Mouse (Mus musculus) heart, postnatal 0 days (tissue): ENCODE measurements around the gene Pon1. TPM values are rescaled to one million over a fixed set of nuclear protein-coding genes. Genes with fewer than 3 reads are reported as not detected.

Source experiments
- ATAC-seq: fragments of 200-750 bp; cut with Nextera tagmentation; 2 replicates; pipeline ENCODE4 v1.8.0; 2017; ENCODE audit warnings: low read depth, moderate number of reproducible peaks, moderate library complexity; ENCODE audit not compliant: insufficient read depth
- DNase-seq: peaks from one replicate; pipeline ENCODE4 v3.0.0-alpha.2; 2016; ENCODE audit warnings: low spot score
- H3K27ac ChIP-seq: fragments of 300-500 bp; sonication (generic); 2 replicates; pipeline ENCODE4 v1.5.1; 2014; ENCODE audit warnings: low read depth, mild to moderate bottlenecking
- H3K27me3 ChIP-seq: fragments of 300-500 bp; sonication (generic); 2 replicates; pipeline ENCODE4 v1.6.1; 2014; ENCODE audit warnings: low read length, mixed read lengths; ENCODE audit not compliant: control insufficient read depth, insufficient read depth
- H3K36me3 ChIP-seq: fragments of 300-500 bp; sonication (generic); replicated peaks from 2 replicates; pipeline ENCODE4 v1.6.1; 2014; ENCODE audit warnings: low read length, mixed read lengths; ENCODE audit not compliant: control insufficient read depth, insufficient read depth
- H3K4me1 ChIP-seq: fragments of 300-500 bp; sonication (generic); 2 replicates; pipeline ENCODE4 v1.6.1; 2014; ENCODE audit warnings: antibody characterized with exemption; ENCODE audit not compliant: control insufficient read depth, insufficient read depth
- H3K4me2 ChIP-seq: fragments of 300-500 bp; sonication (generic); 2 replicates; pipeline ENCODE4 v1.6.1; 2014; ENCODE audit warnings: low read depth, mild to moderate bottlenecking, low read length, moderate library complexity
- H3K4me3 ChIP-seq: fragments of 300-500 bp; sonication (generic); 2 replicates; pipeline ENCODE4 v1.5.1; 2014; ENCODE audit warnings: low read depth, low read length
- H3K9ac ChIP-seq: fragments of 300-500 bp; sonication (generic); replicated peaks from 2 replicates; pipeline ENCODE4 v1.6.1; 2014; ENCODE audit warnings: low read depth, low read length, mixed read lengths
- H3K9me3 ChIP-seq: fragments of 300-500 bp; sonication (generic); replicated peaks from 2 replicates; pipeline ENCODE4 v1.6.1; 2016; ENCODE audit warnings: low read length; ENCODE audit not compliant: control insufficient read depth
- CTCF ChIP-seq: IDR thresholded peaks from 2 replicates; pipeline ENCODE4 v1.5.1; 2016; ENCODE audit warnings: antibody characterized with exemption, control low read depth, low read depth
- EP300 ChIP-seq: IDR thresholded peaks from 2 replicates; pipeline ENCODE4 v1.6.1; 2016; ENCODE audit warnings: antibody characterized with exemption, low read depth
- WGBS: fragments of 180-500 bp; shearing (Covaris S2); extraction: QIAGEN DNeasy Blood & Tissue Kit; methylation state at CpG from one replicate; pipeline ENCODE4 v1.1.7; 2014; 5-methylcytosine and 5-hydroxymethylcytosine counted together
- polyA plus RNA-seq: library from polyadenylated mRNA; unstranded; fragments of >200 nt; fragmentation: Nextera tagmentation; extraction: Ambion mirVana; gene quantifications from 2 replicates; pipeline ENCODE4 v1.2.1, GENCODE M21; 2015
- total RNA-seq: library from RNA; depleted of rRNA; stranded (reverse); fragments of >200 nt; gene quantifications from 2 replicates; pipeline ENCODE4 v1.2.3, GENCODE M21; 2014; ENCODE audit warnings: low replicate concordance

Pon1 gene
- total and polyA plus RNA-seq, 2 experiments from 2014 or later: not detected

GRCm38 (mm10) chr6:5199916-5200315 lies 6.2 kb upstream of the Pon1 start:
- 81% methylated on average over 3 of the region's 3 CpGs for WGBS
- Histone ChIP-seq H3K27ac (no peak overlapping the region), H3K4me2 (no peak overlapping the region), H3K36me3 (no peaks in the 10 kb centered on the region), H3K9me3 (no peaks in the 10 kb centered on the region; the same call in 1 of the 2 replicates), H3K4me3 (no peak overlapping the region), H3K9ac (no peak overlapping the region), H3K27me3 (no peaks in the 10 kb centered on the region), H3K4me1 (no peaks in the 10 kb centered on the region)
- ATAC-seq: no peak
- no peak for DNase-seq
- TF ChIP-seq EP300 (no peak), CTCF (no peak)

GRCm38 (mm10) chr6:5199376-5199905 lies 5.7 kb upstream of the Pon1 start:
- WGBS: 75% methylated on average over 8 of the region's 8 CpGs
- no peaks in the 10 kb centered on the region for H3K4me1 ChIP-seq
- no peak overlapping the region for H3K27ac ChIP-seq
- ATAC-seq (no peak), DNase-seq (no peak)
- no peak overlapping the region for H3K9ac ChIP-seq
- H3K9me3 ChIP-seq: no peaks in the 10 kb centered on the region; the same call in 1 of the 2 replicates
- H3K4me3 ChIP-seq: no peak overlapping the region
- no peak overlapping the region for H3K4me2 ChIP-seq
- no peaks in the 10 kb centered on the region for H3K36me3 ChIP-seq
- H3K27me3 ChIP-seq: no peaks in the 10 kb centered on the region
- TF ChIP-seq CTCF: no peak
- no peak for TF ChIP-seq EP300

DNA sequence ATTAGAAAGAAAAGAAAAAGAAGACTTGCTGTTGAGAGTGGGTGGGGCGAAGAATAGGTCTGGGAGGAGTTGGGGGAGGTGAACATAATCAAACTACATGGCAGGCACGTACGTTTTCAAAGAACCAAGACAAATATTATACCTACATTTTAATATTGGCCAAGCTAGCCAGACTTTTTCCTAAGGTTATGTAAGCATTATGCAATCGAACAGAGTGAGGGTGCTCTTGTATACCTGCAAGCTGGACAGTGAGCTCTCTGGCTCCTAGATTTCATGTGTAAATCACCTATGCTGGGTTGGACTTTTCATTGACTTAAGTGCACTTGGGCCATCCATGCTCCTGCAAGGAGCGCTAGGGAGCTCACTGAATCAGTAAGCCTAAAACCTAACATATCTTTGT lies 4.8 kb upstream of the Pon1 start:
- Histone ChIP-seq H3K36me3 (no peaks in the 10 kb centered on the region), H3K4me2 (no peak overlapping the region), H3K4me1 (no peaks in the 10 kb centered on the region), H3K27me3 (no peaks in the 10 kb centered on the region), H3K9ac (no peak overlapping the region), H3K9me3 (no peaks in the 10 kb centered on the region; the same call in 1 of the 2 replicates), H3K27ac (no peak overlapping the region), H3K4me3 (no peak overlapping the region)
- ATAC-seq (no peak), DNase-seq (no peak)
- no peak for TF ChIP-seq CTCF
- no peak for TF ChIP-seq EP300
- 81% methylated on average over 5 of the region's 5 CpGs for WGBS

- 61% methylated on average over 4 of the region's 4 CpGs for WGBS
- Histone ChIP-seq H3K36me3 (no peaks in the 10 kb centered on the region), H3K4me2 (no peak overlapping the region), H3K4me1 (no peaks in the 10 kb centered on the region), H3K27me3 (no peaks in the 10 kb centered on the region), H3K4me3 (no peak overlapping the region), H3K27ac (no peak overlapping the region), H3K9me3 (no peaks in the 10 kb centered on the region), H3K9ac (no peak overlapping the region)
- ATAC-seq: no peak
- DNase-seq: no peak
- TF ChIP-seq CTCF: no peak
- TF ChIP-seq EP300: no peak
Measured at GRCm38 (mm10) chr6:5190761-5191160, 3.0 kb downstream of the Pon1 start.

GRCm38 (mm10) chr6:5189507-5189906 lies 4.2 kb downstream of the Pon1 start:
- TF ChIP-seq CTCF (no peak), EP300 (no peak)
- no peak overlapping the region for H3K4me3 ChIP-seq
- no peak overlapping the region for H3K9ac ChIP-seq
- H3K9me3 ChIP-seq: no peaks in the 10 kb centered on the region
- H3K4me2 ChIP-seq: no peak overlapping the region
- no peaks in the 10 kb centered on the region for H3K4me1 ChIP-seq
- H3K36me3 ChIP-seq: no peaks in the 10 kb centered on the region
- H3K27me3 ChIP-seq: no peaks in the 10 kb centered on the region
- WGBS: 18% methylated on average over 4 of the region's 4 CpGs
- DNase-seq: peak; percentile 46
- 0 out of 2 replicates have a peak, but pooled peaks have one; percentile 30 for ATAC-seq
- H3K27ac ChIP-seq: no peak overlapping the region

- no peak for TF ChIP-seq EP300
- no peak for TF ChIP-seq CTCF
- H3K9ac ChIP-seq: no peak overlapping the region
- no peaks in the 10 kb centered on the region for H3K9me3 ChIP-seq
- no peaks in the 10 kb centered on the region for H3K27me3 ChIP-seq
- H3K27ac ChIP-seq: no peak overlapping the region
- no peak overlapping the region for H3K4me3 ChIP-seq
- DNase-seq (no peak), ATAC-seq (no peak)
- no peak overlapping the region for H3K4me2 ChIP-seq
- H3K36me3 ChIP-seq: no peaks in the 10 kb centered on the region
- 73% methylated on average over 6 of the region's 6 CpGs for WGBS
- no peaks in the 10 kb centered on the region for H3K4me1 ChIP-seq
Measured at GRCm38 (mm10) chr6:5188938-5189337, 4.8 kb downstream of the Pon1 start.
